Mouse (Mus musculus): ENCODE data around the gene Mtif3. TPM values are rescaled to one million over a fixed set of nuclear protein-coding genes. Genes with fewer than 3 reads are reported as not detected.

Mtif3 gene
- polyA plus RNA-seq, 1 experiment from 2014 or later: 24.2 TPM

- no peaks in the 10 kb centered on the region for H3K27me3 ChIP-seq (ENCODE audit: control insufficient read depth, insufficient read depth, low read length)
Observed at GRCm38 (mm10) chr5:146914088-146914766, 49.4 kb downstream of the Mtif3 start.

GRCm38 (mm10) chr5:146913355-146913754 lies 50.2 kb downstream of the Mtif3 start:
- no peak overlapping the region for H3K27ac ChIP-seq (ENCODE audit: low read depth, low read length)
- 83% methylated on average over 7 of the region's 7 CpGs for WGBS
- no peak overlapping the region for H3K4me2 ChIP-seq
- no peak for DNase-seq (ENCODE audit: low spot score, missing footprints)
- no peak overlapping the region for H3K4me3 ChIP-seq (ENCODE audit: low read depth, low read length)
- ATAC-seq (ENCODE audit: low FRiP score): no peak
- H3K4me1 ChIP-seq (ENCODE audit: control insufficient read depth, insufficient read depth, low read length): no peaks in the 10 kb centered on the region
- no peaks in the 10 kb centered on the region for H3K27me3 ChIP-seq (ENCODE audit: control insufficient read depth, insufficient read depth, low read length)
- no peak overlapping the region for H3K9ac ChIP-seq (ENCODE audit: low read length)
- H3K9me3 ChIP-seq (ENCODE audit: control insufficient read depth, low read length): no peaks in the 10 kb centered on the region
- H3K36me3 ChIP-seq (ENCODE audit: control insufficient read depth, insufficient read depth, low read length): no peaks in the 10 kb centered on the region

More at GRCm38 (mm10) chr5:146914088-146914766, 49.4 kb downstream of the Mtif3 start:
- H3K4me2 ChIP-seq: no peak overlapping the region
- no peaks in the 10 kb centered on the region for H3K36me3 ChIP-seq (ENCODE audit: control insufficient read depth, insufficient read depth, low read length)
- 31% methylated on average over 9 of the region's 9 CpGs for WGBS
- H3K4me3 ChIP-seq (ENCODE audit: low read depth, low read length): no peak overlapping the region
- no peaks in the 10 kb centered on the region for H3K4me1 ChIP-seq (ENCODE audit: control insufficient read depth, insufficient read depth, low read length)
- peak; percentile 67 for ATAC-seq (ENCODE audit: low FRiP score)
- H3K9me3 ChIP-seq (ENCODE audit: control insufficient read depth, low read length): no peaks in the 10 kb centered on the region
- H3K27ac ChIP-seq (ENCODE audit: low read depth, low read length): no peak overlapping the region
- DNase-seq (ENCODE audit: low spot score, missing footprints): peak; percentile 94
- H3K9ac ChIP-seq (ENCODE audit: low read length): no peak overlapping the region

GRCm38 (mm10) chr5:146912206-146912605 lies 51.4 kb downstream of the Mtif3 start:
- Histone ChIP-seq H3K9ac (ENCODE audit: low read length) (no peak overlapping the region), H3K4me2 (no peak overlapping the region), H3K36me3 (ENCODE audit: control insufficient read depth, insufficient read depth, low read length) (no peaks in the 10 kb centered on the region), H3K27me3 (ENCODE audit: control insufficient read depth, insufficient read depth, low read length) (no peaks in the 10 kb centered on the region), H3K27ac (ENCODE audit: low read depth, low read length) (no peak overlapping the region), H3K9me3 (ENCODE audit: control insufficient read depth, low read length) (no peaks in the 10 kb centered on the region), H3K4me1 (ENCODE audit: control insufficient read depth, insufficient read depth, low read length) (no peaks in the 10 kb centered on the region), H3K4me3 (ENCODE audit: low read depth, low read length) (no peak overlapping the region)
- ATAC-seq (ENCODE audit: low FRiP score) (no peak), DNase-seq (ENCODE audit: low spot score, missing footprints) (no peak)
- 21% methylated on average over 9 of the region's 9 CpGs for WGBS

- ATAC-seq (ENCODE audit: low FRiP score) (no peak), DNase-seq (ENCODE audit: low spot score, missing footprints) (no peak)
- Histone ChIP-seq H3K9me3 (ENCODE audit: control insufficient read depth, low read length) (no peaks in the 10 kb centered on the region), H3K9ac (ENCODE audit: low read length) (no peak overlapping the region), H3K27ac (ENCODE audit: low read depth, low read length) (no peak overlapping the region), H3K36me3 (ENCODE audit: control insufficient read depth, insufficient read depth, low read length) (no peaks in the 10 kb centered on the region), H3K4me3 (ENCODE audit: low read depth, low read length) (no peak overlapping the region), H3K27me3 (ENCODE audit: control insufficient read depth, insufficient read depth, low read length) (no peaks in the 10 kb centered on the region), H3K4me2 (no peak overlapping the region), H3K4me1 (ENCODE audit: control insufficient read depth, insufficient read depth, low read length) (no peaks in the 10 kb centered on the region)
- 50% methylated on average over 11 of the region's 11 CpGs for WGBS
Observed at GRCm38 (mm10) chr5:146908629-146909028, 55.0 kb downstream of the Mtif3 start.

- no peaks in the 10 kb centered on the region for H3K4me1 ChIP-seq (ENCODE audit: control insufficient read depth, insufficient read depth, low read length)
- H3K36me3 ChIP-seq (ENCODE audit: control insufficient read depth, insufficient read depth, low read length): no peaks in the 10 kb centered on the region
- H3K27ac ChIP-seq (ENCODE audit: low read depth, low read length): no peak overlapping the region
- H3K27me3 ChIP-seq (ENCODE audit: control insufficient read depth, insufficient read depth, low read length): no peaks in the 10 kb centered on the region
- ATAC-seq (ENCODE audit: low FRiP score): no peak
- WGBS: 61% methylated on average over 5 of the region's 5 CpGs
- H3K4me2 ChIP-seq: no peak overlapping the region
- no peaks in the 10 kb centered on the region for H3K9me3 ChIP-seq (ENCODE audit: control insufficient read depth, low read length)
- no peak overlapping the region for H3K9ac ChIP-seq (ENCODE audit: low read length)
- DNase-seq (ENCODE audit: low spot score, missing footprints): no peak
- no peak overlapping the region for H3K4me3 ChIP-seq (ENCODE audit: low read depth, low read length)
Observed at GRCm38 (mm10) chr5:146907533-146907932, 56.1 kb downstream of the Mtif3 start.

GRCm38 (mm10) chr5:146905486-146906172 lies 58.0 kb downstream of the Mtif3 start:
- 27% methylated on average over 14 of the region's 14 CpGs for WGBS
- H3K27me3 ChIP-seq (ENCODE audit: control insufficient read depth, insufficient read depth, low read length): no peaks in the 10 kb centered on the region
- H3K27ac ChIP-seq (ENCODE audit: low read depth, low read length): no peak overlapping the region
- 0 out of 2 replicates have a peak overlapping the region, but pooled peaks have one; percentile 16 for H3K4me2 ChIP-seq
- no peaks in the 10 kb centered on the region for H3K9me3 ChIP-seq (ENCODE audit: control insufficient read depth, low read length)
- H3K9ac ChIP-seq (ENCODE audit: low read length): no peak overlapping the region
- no peak overlapping the region for H3K4me3 ChIP-seq (ENCODE audit: low read depth, low read length)
- H3K4me1 ChIP-seq (ENCODE audit: control insufficient read depth, insufficient read depth, low read length): no peaks in the 10 kb centered on the region
- no peaks in the 10 kb centered on the region for H3K36me3 ChIP-seq (ENCODE audit: control insufficient read depth, insufficient read depth, low read length)
- ATAC-seq (ENCODE audit: low FRiP score) (peak; percentile 82), DNase-seq (ENCODE audit: low spot score, missing footprints) (peak; percentile 98)

GRCm38 (mm10) chr5:146904404-146904803 lies 59.2 kb downstream of the Mtif3 start:
- Histone ChIP-seq H3K9me3 (ENCODE audit: control insufficient read depth, low read length) (no peaks in the 10 kb centered on the region), H3K27ac (ENCODE audit: low read depth, low read length) (no peak overlapping the region), H3K9ac (ENCODE audit: low read length) (no peak overlapping the region), H3K4me3 (ENCODE audit: low read depth, low read length) (no peak overlapping the region), H3K4me2 (no peak overlapping the region), H3K27me3 (ENCODE audit: control insufficient read depth, insufficient read depth, low read length) (no peaks in the 10 kb centered on the region), H3K4me1 (ENCODE audit: control insufficient read depth, insufficient read depth, low read length) (no peaks in the 10 kb centered on the region), H3K36me3 (ENCODE audit: control insufficient read depth, insufficient read depth, low read length) (no peaks in the 10 kb centered on the region)
- 38% methylated on average over 8 of the region's 8 CpGs for WGBS
- ATAC-seq (ENCODE audit: low FRiP score) (peak; percentile 53), DNase-seq (ENCODE audit: low spot score, missing footprints) (peak; percentile 95)

Other genes with a start within 250 kb of the Mtif3 start
- gene Usp12, start 168.8 kb downstream of the Mtif3 start, polyA plus RNA-seq (2014; fragmentation: Nextera tagmentation; extraction: Ambion mirVana): 10.7 and 12.1 TPM in 2 replicates
- 495 and 509 TPM in 2 replicates for gene Rpl21, start 130.9 kb downstream of the Mtif3 start, polyA plus RNA-seq (2014; fragmentation: Nextera tagmentation; extraction: Ambion mirVana)
- 23.2 and 28.4 TPM in 2 replicates for gene Rasl11a, start 118.7 kb downstream of the Mtif3 start, polyA plus RNA-seq (2014; fragmentation: Nextera tagmentation; extraction: Ambion mirVana)
- 102 TPM in 2 replicates for gene Gtf3a, start 15.1 kb downstream of the Mtif3 start, polyA plus RNA-seq (2014; fragmentation: Nextera tagmentation; extraction: Ambion mirVana)
- gene Lnx2, start 112.8 kb upstream of the Mtif3 start, polyA plus RNA-seq (2014; fragmentation: Nextera tagmentation; extraction: Ambion mirVana): 8.1 and 8.9 TPM in 2 replicates
- 111 and 120 TPM in 2 replicates for gene Polr1d, start 113.2 kb upstream of the Mtif3 start, polyA plus RNA-seq (2014; fragmentation: Nextera tagmentation; extraction: Ambion mirVana)
- gene Gsx1, start 224.9 kb upstream of the Mtif3 start, polyA plus RNA-seq (2014; fragmentation: Nextera tagmentation; extraction: Ambion mirVana): 14.6 and 19.0 TPM in 2 replicates